Mouse (Mus musculus) brain, embryonic 14.5 days (tissue): ENCODE data around the gene Trpv2.

Experiments used
- CTCF ChIP-seq: fragments of 200-500 bp; IDR thresholded peaks from 2 replicates; pipeline ENCODE4 v1.5.1; 2012; ENCODE audit warnings: inconsistent platforms, mild to moderate bottlenecking, moderate library complexity, borderline replicate concordance; ENCODE audit not compliant: insufficient read depth, insufficient read length; ENCODE audit errors: extremely low read depth
- POLR2A ChIP-seq: fragments of 200-500 bp; IDR thresholded peaks from 2 replicates; pipeline ENCODE4 v1.6.1; 2012; ENCODE audit warnings: mild to moderate bottlenecking, inconsistent platforms, borderline replicate concordance; ENCODE audit not compliant: poor library complexity, insufficient read depth, insufficient read length, severe bottlenecking; ENCODE audit errors: extremely low read depth

DNA sequence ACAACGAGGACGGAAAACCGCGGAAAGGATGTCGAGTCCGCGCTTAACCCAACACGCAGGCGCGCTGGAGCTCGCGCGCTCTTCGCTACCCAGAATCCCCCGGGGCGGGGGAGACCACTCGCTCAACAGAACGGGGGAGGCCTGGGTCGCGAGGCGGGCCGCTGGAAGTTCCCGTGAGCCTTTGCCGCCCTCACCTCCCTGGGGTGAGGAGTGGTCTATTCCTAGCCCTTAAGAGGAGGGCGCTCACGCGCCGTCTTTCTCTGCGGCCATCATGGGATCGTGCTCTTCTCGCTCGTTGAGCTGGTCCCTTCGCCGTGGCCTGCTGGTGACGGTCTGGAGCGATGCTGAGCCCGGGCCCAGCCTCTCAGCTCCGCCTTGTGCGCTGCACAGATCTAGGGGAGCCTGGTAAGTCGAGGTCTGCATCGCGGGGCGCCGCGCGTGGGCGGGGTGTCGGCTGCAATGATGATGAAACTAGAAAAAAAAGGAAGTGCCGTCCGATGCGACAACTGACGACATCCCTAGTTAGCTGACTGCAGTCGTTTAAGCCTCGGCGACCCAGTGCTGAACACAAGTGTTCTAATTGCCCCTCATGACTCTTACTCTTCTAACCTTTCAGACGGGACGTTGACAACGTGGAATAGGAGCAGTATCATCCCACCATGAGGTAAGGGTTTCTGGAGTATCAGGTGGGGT lies 28.5 kb downstream of the Trpv2 start:
- TF ChIP-seq CTCF, result no peak
- peak; percentile 97; the same call in 1 of the 2 replicates for TF ChIP-seq POLR2A
